Mouse (Mus musculus) liver, embryonic 14.5 days (tissue): ENCODE measurements around the gene Ptpa. TPM values are rescaled to one million over a fixed set of nuclear protein-coding genes. Genes with fewer than 3 reads are reported as not detected.

Experiments used
- ATAC-seq: fragments of 200-750 bp; cut with Nextera tagmentation; 2 replicates; pipeline ENCODE4 v1.8.0; 2017; ENCODE audit warnings: moderate number of reproducible peaks, mild to moderate bottlenecking, moderate library complexity; ENCODE audit not compliant: insufficient read depth
- DNase-seq, 3 experiments: peaks; one replicate each; pipeline ENCODE4 v3.0.0-alpha.2; 2012 to 2013; ENCODE audit warnings: low read depth in 3 of 3, low spot score in 3 of 3
- H3K27ac ChIP-seq: fragments of 300-500 bp; sonication (generic); 2 replicates; pipeline ENCODE4 v1.5.1; 2014; ENCODE audit warnings: moderate library complexity, mild to moderate bottlenecking, control low read depth, inconsistent platforms
- H3K27me3 ChIP-seq: fragments of 300-500 bp; sonication (generic); 2 replicates; pipeline ENCODE4 v1.6.1; 2014; ENCODE audit warnings: mild to moderate bottlenecking, low read length, moderate library complexity; ENCODE audit not compliant: control insufficient read depth, insufficient read depth
- H3K36me3 ChIP-seq: fragments of 300-500 bp; sonication (generic); replicated peaks from 2 replicates; pipeline ENCODE4 v1.6.1; 2014; ENCODE audit warnings: low read depth; ENCODE audit not compliant: control insufficient read depth, insufficient read depth
- H3K4me1 ChIP-seq, 2 experiments: fragments of 200-500 bp in 1 of 2; fragments of 300-500 bp in 1 of 2; sonication (generic) in 1 of 2; replicated peaks; 2 replicates each; pipeline ENCODE4 v1.6.1; 2012 to 2014; ENCODE audit warnings: antibody characterized with exemption in 1 of 2, inconsistent platforms in 1 of 2, low read length in 1 of 2; ENCODE audit not compliant: control insufficient read depth in 2 of 2, insufficient read depth in 2 of 2
- H3K4me2 ChIP-seq: fragments of 300-500 bp; sonication (generic); 2 replicates; pipeline ENCODE4 v1.6.1; 2014; ENCODE audit warnings: low read depth, mild to moderate bottlenecking, control low read depth, moderate library complexity
- H3K4me3 ChIP-seq, 2 experiments: fragments of 200-500 bp in 1 of 2; fragments of 300-500 bp in 1 of 2; sonication (generic) in 1 of 2; 2 replicates each; pipeline ENCODE4 v1.5.1; 2012 to 2014; ENCODE audit warnings: low read depth in 2 of 2, low read length in 2 of 2, mild to moderate bottlenecking in 2 of 2, control low read depth in 1 of 2, inconsistent platforms in 1 of 2, moderate library complexity in 1 of 2; ENCODE audit not compliant: insufficient read depth in 1 of 2
- H3K9ac ChIP-seq: fragments of 300-500 bp; sonication (generic); replicated peaks from 2 replicates; pipeline ENCODE4 v1.6.1; 2014; ENCODE audit warnings: mild to moderate bottlenecking, control low read depth, moderate library complexity
- H3K9me3 ChIP-seq: fragments of 300-500 bp; sonication (generic); 2 replicates; pipeline ENCODE4 v1.6.1; 2016; ENCODE audit warnings: low read length, mixed read lengths; ENCODE audit not compliant: control insufficient read depth
- CTCF ChIP-seq: IDR thresholded peaks from 2 replicates; pipeline ENCODE4 v1.5.1; 2016; ENCODE audit warnings: antibody characterized with exemption, low read depth, control low read depth
- EP300 ChIP-seq: IDR thresholded peaks from 2 replicates; pipeline ENCODE4 v1.6.1; 2016; ENCODE audit warnings: antibody characterized with exemption, low read depth
- WGBS: fragments of 180-500 bp; shearing (Covaris S2); extraction: QIAGEN DNeasy Blood & Tissue Kit; methylation state at CpG from one replicate; pipeline ENCODE4 v1.1.7; 2014; ENCODE audit not compliant: insufficient replicate concordance; 5-methylcytosine and 5-hydroxymethylcytosine counted together
- polyA plus RNA-seq, 2 experiments: library from polyadenylated mRNA; depleted of rRNA in 1 of 2; stranded (reverse) in 1 of 2; unstranded in 1 of 2; fragments of >200 nt; fragmentation: Nextera tagmentation in 1 of 2; extraction: Ambion mirVana in 1 of 2; gene quantifications; 2 replicates each; pipeline versions ENCODE4 v1.2.1 to v1.2.3; 2012 to 2014

Ptpa gene
- polyA plus RNA-seq, 2 experiments: 63.3 to 78.2 TPM

- TF ChIP-seq EP300 (no peak), CTCF (no peak)
- Histone ChIP-seq H3K27me3 (no peaks in the 10 kb centered on the region), H3K36me3 (no peaks in the 10 kb centered on the region), H3K4me3 (no peak overlapping the region), H3K4me2 (no peak overlapping the region), H3K4me1 (peaks cover 0 to 2% of the 10 kb centered on the region in 2 experiments; a peak in 2 of 4 replicates), H3K9ac (no peak overlapping the region), H3K27ac (no peak overlapping the region), H3K9me3 (no peaks in the 10 kb centered on the region)
- no peak for DNase-seq
- 82% methylated on average over 6 of the region's 6 CpGs for WGBS
- no peak for ATAC-seq
Measured at GRCm38 (mm10) chr2:30458349-30458748, 42.5 kb downstream of the Ptpa start.

DNA sequence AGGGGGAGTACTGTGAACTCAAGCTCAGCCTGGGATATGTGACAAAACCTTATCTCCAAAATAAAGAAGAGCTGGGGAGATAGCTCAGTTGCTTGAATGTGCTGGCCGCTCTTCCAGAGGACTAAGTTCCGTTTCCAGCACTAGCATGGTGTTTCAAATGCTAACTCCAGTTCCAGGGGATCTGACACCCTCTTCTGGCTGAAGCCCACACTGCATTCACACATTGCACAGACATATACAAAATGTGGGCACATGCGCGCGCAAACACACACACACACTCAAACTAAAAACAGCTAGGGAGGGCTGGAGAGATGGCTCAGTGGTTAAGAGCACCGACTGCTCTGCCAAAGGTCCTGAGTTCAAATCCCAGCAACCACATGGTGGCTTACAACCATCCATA is 43.4 kb downstream of the Ptpa start:
- H3K9ac ChIP-seq: no peak overlapping the region
- H3K4me2 ChIP-seq: no peak overlapping the region
- DNase-seq: no peak
- ATAC-seq: no peak
- H3K4me1 ChIP-seq: peaks cover 0 to 7% of the 10 kb centered on the region in 2 experiments; a peak in 3 of 4 replicates
- peak; percentile 45 for TF ChIP-seq CTCF
- TF ChIP-seq EP300: no peak
- H3K9me3 ChIP-seq: no peaks in the 10 kb centered on the region
- no peak overlapping the region for H3K27ac ChIP-seq
- 76% methylated on average over 6 of the region's 6 CpGs for WGBS
- no peak overlapping the region for H3K4me3 ChIP-seq
- H3K27me3 ChIP-seq: no peaks in the 10 kb centered on the region
- no peaks in the 10 kb centered on the region for H3K36me3 ChIP-seq

DNA sequence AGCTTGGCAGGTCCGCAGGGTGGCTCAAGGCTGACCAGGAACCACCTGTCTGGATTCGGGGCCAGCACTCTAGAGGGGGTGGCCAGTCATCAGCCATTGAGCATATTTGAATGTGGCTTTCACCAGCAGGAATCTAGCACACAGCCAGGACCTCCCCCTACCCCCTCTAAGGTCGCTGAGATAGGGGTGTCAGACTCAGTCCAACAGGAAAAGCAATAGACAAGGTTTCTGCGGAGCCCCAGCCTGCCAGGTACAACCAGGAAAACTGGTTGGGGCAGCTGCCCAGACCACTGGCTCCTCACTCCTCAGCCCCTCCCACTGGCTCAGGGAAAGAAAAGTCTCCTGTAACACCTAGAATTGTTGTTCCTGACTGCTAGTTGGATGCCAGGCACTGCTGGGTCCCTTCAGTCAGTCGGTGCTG is 47.5 kb downstream of the Ptpa start:
- Histone ChIP-seq H3K27ac (peak overlapping the region; percentile 16; the same call in 1 of the 2 replicates), H3K4me1 (peaks cover 3 to 12% of the 10 kb centered on the region in 2 experiments), H3K9me3 (no peaks in the 10 kb centered on the region), H3K4me3 (no peak overlapping the region; a peak in 1 of 4 replicates), H3K36me3 (no peaks in the 10 kb centered on the region), H3K9ac (no peak overlapping the region), H3K27me3 (peaks cover 2% of the 10 kb centered on the region; the same call in 1 of the 2 replicates), H3K4me2 (peak overlapping the region; percentile 69)
- 20% methylated on average over 5 of the region's 5 CpGs for WGBS
- DNase-seq: no peak
- no peak for ATAC-seq
- TF ChIP-seq EP300 (no peak), CTCF (no peak)

GRCm38 (mm10) chr2:30463904-30464330 is 48.1 kb downstream of the Ptpa start:
- Histone ChIP-seq H3K4me2 (peak overlapping the region; percentile 69), H3K27me3 (peaks cover 4% of the 10 kb centered on the region), H3K4me3 (peak overlapping the region; percentile 56 to 59), H3K36me3 (no peaks in the 10 kb centered on the region), H3K27ac (peak overlapping the region; percentile 16; the same call in 1 of the 2 replicates), H3K4me1 (peaks cover 3 to 12% of the 10 kb centered on the region in 2 experiments), H3K9ac (peak overlapping the region; percentile 40), H3K9me3 (no peaks in the 10 kb centered on the region)
- ATAC-seq (peak; percentile 96), DNase-seq (peak; percentile 70 to 81 (median 73))
- TF ChIP-seq CTCF (no peak), EP300 (no peak)
- WGBS: under 1% methylated on average over 9 of the region's 9 CpGs

GRCm38 (mm10) chr2:30464411-30464810 is 48.6 kb downstream of the Ptpa start:
- Histone ChIP-seq H3K4me2 (peak overlapping the region; percentile 69), H3K27me3 (peaks cover 8% of the 10 kb centered on the region), H3K9ac (peak overlapping the region; percentile 40), H3K27ac (peak overlapping the region; percentile 25), H3K4me1 (peaks cover 3 to 12% of the 10 kb centered on the region in 2 experiments), H3K9me3 (no peaks in the 10 kb centered on the region), H3K4me3 (peak overlapping the region; percentile 56 to 59), H3K36me3 (no peaks in the 10 kb centered on the region)
- 43% methylated on average over 5 of the region's 5 CpGs for WGBS
- TF ChIP-seq CTCF (no peak), EP300 (no peak)
- ATAC-seq (no peak), DNase-seq (no peak)
